Mouse (Mus musculus): ENCODE measurements around the gene Tceanc2. TPM values are rescaled to one million over a fixed set of nuclear protein-coding genes. Genes with fewer than 3 reads are reported as not detected.

Tceanc2 gene
- polyA plus RNA-seq, 1 experiment from 2014 or later: 37.2 TPM

GRCm38 (mm10) chr4:107203001-107203400, 24.1 kb upstream of the Tceanc2 start:
- no peak for ATAC-seq (ENCODE audit: low FRiP score, low read depth)
- Histone ChIP-seq H3K9me3 (no peaks in the 10 kb centered on the region), H3K9ac (replicated peaks) (no peak overlapping the region), H3K36me3 (peaks cover 91% of the 10 kb centered on the region), H3K27me3 (no peaks in the 10 kb centered on the region), H3K4me3 (no peak overlapping the region), H3K27ac (replicated peaks) (no peak overlapping the region), H3K4me2 (replicated peaks) (no peak overlapping the region), H3K4me1 (no peaks in the 10 kb centered on the region)
- 90% methylated on average over 7 of the region's 7 CpGs for WGBS

GRCm38 (mm10) chr4:107201779-107202178, 22.9 kb upstream of the Tceanc2 start:
- no peak overlapping the region for H3K4me2 ChIP-seq (replicated peaks)
- H3K4me3 ChIP-seq: no peak overlapping the region
- no peak overlapping the region for H3K9ac ChIP-seq (replicated peaks)
- H3K4me1 ChIP-seq: no peaks in the 10 kb centered on the region
- H3K9me3 ChIP-seq: no peaks in the 10 kb centered on the region
- no peaks in the 10 kb centered on the region for H3K27me3 ChIP-seq
- peaks cover 92% of the 10 kb centered on the region for H3K36me3 ChIP-seq
- no peak for ATAC-seq (ENCODE audit: low FRiP score, low read depth)
- WGBS: 97% methylated on average over 3 of the region's 3 CpGs
- H3K27ac ChIP-seq (replicated peaks): no peak overlapping the region

- Histone ChIP-seq H3K9me3 (no peaks in the 10 kb centered on the region), H3K27ac (replicated peaks) (no peak overlapping the region), H3K36me3 (peaks cover 87% of the 10 kb centered on the region), H3K4me2 (replicated peaks) (no peak overlapping the region), H3K27me3 (no peaks in the 10 kb centered on the region), H3K4me3 (no peak overlapping the region), H3K9ac (replicated peaks) (no peak overlapping the region), H3K4me1 (no peaks in the 10 kb centered on the region)
- no peak for ATAC-seq (ENCODE audit: low FRiP score, low read depth)
- 95% methylated on average over 5 of the region's 5 CpGs for WGBS
Observed at GRCm38 (mm10) chr4:107198072-107198471, 19.2 kb upstream of the Tceanc2 start.

DNA sequence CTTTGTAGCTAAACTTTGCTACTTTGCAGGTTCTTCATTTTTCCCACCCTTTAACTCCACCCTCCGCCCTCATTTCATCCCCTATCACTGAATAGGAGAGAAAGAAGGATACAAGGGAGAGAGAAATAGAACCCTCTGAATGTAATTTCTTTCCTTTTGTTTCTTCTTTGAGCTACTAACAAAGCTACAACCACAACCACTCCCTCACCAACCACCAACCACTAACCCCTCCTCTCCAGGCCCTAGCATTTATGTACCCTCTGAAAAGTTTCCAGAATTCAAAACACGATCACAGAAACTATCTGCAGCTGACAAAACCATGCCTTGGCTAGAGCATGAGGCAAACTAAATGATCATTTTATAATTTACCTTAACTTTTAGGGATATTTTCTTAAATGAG, 17.5 kb upstream of the Tceanc2 start:
- peaks cover 80% of the 10 kb centered on the region for H3K36me3 ChIP-seq
- 95% methylated on average over 2 of the region's 2 CpGs for WGBS
- no peak overlapping the region for H3K4me3 ChIP-seq
- no peak for ATAC-seq (ENCODE audit: low FRiP score, low read depth)
- no peak overlapping the region for H3K4me2 ChIP-seq (replicated peaks)
- no peak overlapping the region for H3K27ac ChIP-seq (replicated peaks)
- H3K9me3 ChIP-seq: no peaks in the 10 kb centered on the region
- H3K27me3 ChIP-seq: no peaks in the 10 kb centered on the region
- no peaks in the 10 kb centered on the region for H3K4me1 ChIP-seq
- no peak overlapping the region for H3K9ac ChIP-seq (replicated peaks)

- peaks cover 76% of the 10 kb centered on the region for H3K36me3 ChIP-seq
- H3K4me2 ChIP-seq (replicated peaks): no peak overlapping the region
- no peaks in the 10 kb centered on the region for H3K9me3 ChIP-seq
- no peak overlapping the region for H3K27ac ChIP-seq (replicated peaks)
- ATAC-seq (ENCODE audit: low FRiP score, low read depth): no peak
- H3K4me3 ChIP-seq: no peak overlapping the region
- no peak overlapping the region for H3K9ac ChIP-seq (replicated peaks)
- no peaks in the 10 kb centered on the region for H3K27me3 ChIP-seq
- WGBS: 95% methylated on average over 3 of the region's 3 CpGs
- H3K4me1 ChIP-seq: no peaks in the 10 kb centered on the region
Observed at GRCm38 (mm10) chr4:107193841-107194240, 14.9 kb upstream of the Tceanc2 start.

GRCm38 (mm10) chr4:107185703-107186102, 6.8 kb upstream of the Tceanc2 start:
- WGBS: 65% methylated on average over 3 of the region's 3 CpGs

GRCm38 (mm10) chr4:107183203-107183602, 4.3 kb upstream of the Tceanc2 start:
- H3K4me1 ChIP-seq: peaks cover 18% of the 10 kb centered on the region
- no peak overlapping the region for H3K4me3 ChIP-seq
- no peak overlapping the region for H3K9ac ChIP-seq (replicated peaks)
- no peaks in the 10 kb centered on the region for H3K27me3 ChIP-seq
- H3K9me3 ChIP-seq: no peaks in the 10 kb centered on the region
- H3K36me3 ChIP-seq: peaks cover 24% of the 10 kb centered on the region
- H3K4me2 ChIP-seq (replicated peaks): no peak overlapping the region
- H3K27ac ChIP-seq (replicated peaks): no peak overlapping the region
- ATAC-seq (ENCODE audit: low FRiP score, low read depth): no peak
- WGBS: 90% methylated on average over 4 of the region's 4 CpGs

More at GRCm38 (mm10) chr4:107185703-107186102, 6.8 kb upstream of the Tceanc2 start:
- H3K9me3 ChIP-seq: no peaks in the 10 kb centered on the region
- peaks cover 8% of the 10 kb centered on the region for H3K4me1 ChIP-seq
- H3K27me3 ChIP-seq: no peaks in the 10 kb centered on the region
- no peak overlapping the region for H3K4me3 ChIP-seq
- no peak overlapping the region for H3K9ac ChIP-seq (replicated peaks)
- H3K36me3 ChIP-seq: peaks cover 46% of the 10 kb centered on the region
- no peak for ATAC-seq (ENCODE audit: low FRiP score, low read depth)
- no peak overlapping the region for H3K4me2 ChIP-seq (replicated peaks)
- no peak overlapping the region for H3K27ac ChIP-seq (replicated peaks)

- Histone ChIP-seq H3K36me3 (peaks cover 20% of the 10 kb centered on the region), H3K27ac (replicated peaks) (no peak overlapping the region), H3K9me3 (no peaks in the 10 kb centered on the region), H3K9ac (replicated peaks) (no peak overlapping the region), H3K4me1 (peaks cover 18% of the 10 kb centered on the region), H3K4me3 (no peak overlapping the region), H3K27me3 (no peaks in the 10 kb centered on the region), H3K4me2 (replicated peaks) (no peak overlapping the region)
- WGBS: 84% methylated on average over 2 of the region's 2 CpGs
- ATAC-seq (ENCODE audit: low FRiP score, low read depth): no peak
Observed at GRCm38 (mm10) chr4:107182796-107183195, 3.9 kb upstream of the Tceanc2 start.

DNA sequence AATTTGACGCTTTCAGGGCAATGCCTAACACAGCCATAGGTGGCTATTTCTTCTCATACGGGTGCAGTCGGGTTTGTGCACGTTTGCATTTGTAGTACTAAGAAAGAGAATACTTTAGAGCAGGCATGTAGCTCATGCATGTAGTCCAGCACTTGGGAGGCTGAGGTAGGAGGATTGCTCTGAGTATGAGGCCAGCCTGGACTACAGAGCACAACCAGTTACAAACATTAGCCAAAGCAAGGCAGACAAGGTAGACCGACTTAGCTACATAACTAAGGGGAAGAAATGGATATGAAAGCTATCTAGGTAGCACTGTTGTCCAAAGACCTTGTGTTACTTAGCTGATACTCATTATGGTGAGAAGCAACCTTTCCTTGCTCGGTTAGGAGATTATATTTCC, 3.0 kb upstream of the Tceanc2 start:
- no peak overlapping the region for H3K27ac ChIP-seq (replicated peaks)
- no peak overlapping the region for H3K4me2 ChIP-seq (replicated peaks)
- 90% methylated on average over 6 of the region's 6 CpGs for WGBS
- H3K27me3 ChIP-seq: no peaks in the 10 kb centered on the region
- H3K9ac ChIP-seq (replicated peaks): no peak overlapping the region
- ATAC-seq (ENCODE audit: low FRiP score, low read depth): no peak
- no peak overlapping the region for H3K4me3 ChIP-seq
- H3K4me1 ChIP-seq: peaks cover 27% of the 10 kb centered on the region
- H3K36me3 ChIP-seq: peaks cover 12% of the 10 kb centered on the region
- no peaks in the 10 kb centered on the region for H3K9me3 ChIP-seq

GRCm38 (mm10) chr4:107180746-107181145, 1.8 kb upstream of the Tceanc2 start:
- no peak overlapping the region for H3K4me3 ChIP-seq
- no peak overlapping the region for H3K9ac ChIP-seq (replicated peaks)
- no peaks in the 10 kb centered on the region for H3K27me3 ChIP-seq
- peaks cover 1% of the 10 kb centered on the region; the same call in 1 of the 2 replicates for H3K36me3 ChIP-seq
- ATAC-seq (ENCODE audit: low FRiP score, low read depth): no peak
- peaks cover 31% of the 10 kb centered on the region for H3K4me1 ChIP-seq
- no peaks in the 10 kb centered on the region for H3K9me3 ChIP-seq
- H3K27ac ChIP-seq (replicated peaks): no peak overlapping the region
- peak overlapping the region; percentile 64 for H3K4me2 ChIP-seq (replicated peaks)

DNA sequence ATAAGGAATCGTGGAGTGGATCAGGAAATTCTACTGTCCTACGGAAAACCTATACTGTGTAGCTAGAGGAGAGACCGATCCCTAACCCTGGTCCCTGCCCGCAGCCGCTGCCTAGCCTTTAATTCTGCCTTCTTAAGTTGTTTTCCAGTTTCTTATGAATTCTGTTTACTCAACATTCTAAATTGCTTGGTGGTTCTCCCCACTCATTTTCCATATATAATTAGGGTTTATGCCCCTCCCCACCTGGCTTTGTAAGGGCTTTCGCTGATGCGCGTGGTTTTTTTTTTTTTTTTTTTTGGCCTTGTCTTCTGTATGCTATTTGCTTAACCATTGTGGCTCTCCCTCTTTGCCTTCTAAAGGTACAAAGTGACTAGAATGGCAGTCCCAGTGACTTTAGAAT, 645 bp upstream of the Tceanc2 start:
- WGBS: 12% methylated on average over 8 of the region's 8 CpGs
- no peak for ATAC-seq (ENCODE audit: low FRiP score, low read depth)
- no peaks in the 10 kb centered on the region for H3K9me3 ChIP-seq
- peak overlapping the region; percentile 97 for H3K27ac ChIP-seq (replicated peaks)
- H3K4me2 ChIP-seq (replicated peaks): peak overlapping the region; percentile 64
- peak overlapping the region; percentile 98 for H3K4me3 ChIP-seq
- H3K27me3 ChIP-seq: no peaks in the 10 kb centered on the region
- H3K9ac ChIP-seq (replicated peaks): peak overlapping the region; percentile 95
- H3K4me1 ChIP-seq: peaks cover 31% of the 10 kb centered on the region
- 0 out of 2 replicates have a peak, but pooled peaks cover 10% of the 10 kb centered on the region for H3K36me3 ChIP-seq

DNA sequence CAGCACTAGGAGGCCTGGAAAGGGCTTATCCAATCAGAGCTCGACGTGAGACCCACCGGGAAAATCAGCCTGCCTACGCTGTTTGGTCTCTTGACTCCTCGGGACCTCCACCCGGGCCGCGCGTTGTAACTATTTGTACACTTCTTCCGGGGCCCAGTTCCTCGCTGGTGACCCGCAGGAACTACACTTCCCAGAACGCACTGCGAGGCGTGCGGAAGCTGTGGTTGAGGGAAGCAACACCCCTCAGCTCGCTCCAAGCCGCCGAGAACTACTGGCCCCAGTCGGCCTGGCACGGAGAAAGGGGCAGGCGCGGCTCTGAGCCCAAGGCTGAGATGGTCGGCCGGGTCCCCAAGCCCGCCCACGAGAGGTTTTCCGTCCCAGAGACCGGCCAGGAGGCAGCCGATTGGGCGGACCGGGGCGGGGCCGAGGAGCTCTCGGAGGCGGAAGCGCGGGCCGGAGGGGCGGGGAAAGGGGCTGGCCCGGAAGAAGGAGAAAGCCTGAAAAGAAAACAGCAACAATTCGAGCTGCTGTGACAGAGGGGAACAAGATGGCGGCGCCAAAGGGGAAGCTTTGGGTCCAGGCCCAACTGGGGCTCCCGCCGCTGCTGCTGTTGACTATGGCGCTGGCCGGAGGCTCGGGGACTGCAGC, 610 bp downstream of the Tceanc2 start, which contains the start of gene Tmem59:
Gene Tmem59, plus strand, starts transcription at position 218 of the 648 bp plus-strand sequence.
- Histone ChIP-seq H3K9ac (replicated peaks) (peak within 1 kb of the TSS; percentile 95), H3K4me2 (replicated peaks) (peak within 1 kb of the TSS; percentile 64), H3K9me3 (no peaks in the 10 kb centered on the region), H3K4me3 (peak within 1 kb of the TSS; percentile 98), H3K36me3 (peaks cover 13% of the 10 kb centered on the region; the same call in 1 of the 2 replicates), H3K4me1 (peaks cover 31% of the 10 kb centered on the region), H3K27ac (replicated peaks) (peak within 1 kb of the TSS; percentile 97), H3K27me3 (no peaks in the 10 kb centered on the region)
- under 1% methylated on average over 49 of the region's 49 CpGs for WGBS
- ATAC-seq (ENCODE audit: low FRiP score, low read depth): peak; percentile 94

GRCm38 (mm10) chr4:107177506-107177905, 1.4 kb downstream of the Tceanc2 start:
- no peak for ATAC-seq (ENCODE audit: low FRiP score, low read depth)
- Histone ChIP-seq H3K27me3 (no peaks in the 10 kb centered on the region), H3K4me2 (replicated peaks) (peak overlapping the region; percentile 64), H3K36me3 (peaks cover 15% of the 10 kb centered on the region), H3K4me3 (peak overlapping the region; percentile 98), H3K9ac (replicated peaks) (peak overlapping the region; percentile 95), H3K27ac (replicated peaks) (peak overlapping the region; percentile 97), H3K9me3 (no peaks in the 10 kb centered on the region), H3K4me1 (peaks cover 31% of the 10 kb centered on the region)
- 57% methylated on average over 11 of the region's 11 CpGs for WGBS
